Mouse (Mus musculus): ENCODE results near the gene Aicda.
"Not testable (repeated sequence)": the region's sequence is repeated elsewhere in the genome, so short reads cannot be mapped to it uniquely, and the experiment has no call there.

The Aicda gene

GRCm38 (mm10) chr6:122553606-122554005 is at the start of gene Aicda:
Aicda (plus strand) TSS chr6:122553801.
- no peak for DNase-seq

GRCm38 (mm10) chr6:122505041-122505440 is 48.6 kb upstream of the Aicda start:
- DNase-seq: no peak

GRCm38 (mm10) chr6:122505545-122505944 is 48.1 kb upstream of the Aicda start, which contains the start of gene Mfap5:
Mfap5 (plus strand) TSS chr6:122505845.
- DNase-seq: no peak

GRCm38 (mm10) chr6:122508494-122508893 is 45.1 kb upstream of the Aicda start:
- DNase-seq: peak; percentile 28

GRCm38 (mm10) chr6:122512914-122513878 is 40.4 kb upstream of the Aicda start:
- DNase-seq: no peak

- DNase-seq: no peak
Observed at GRCm38 (mm10) chr6:122514312-122514711, 39.3 kb upstream of the Aicda start.

GRCm38 (mm10) chr6:122515762-122516161 is 37.8 kb upstream of the Aicda start:
- DNase-seq: not testable (repeated sequence)

- no peak for DNase-seq
Observed at GRCm38 (mm10) chr6:122517668-122518067, 35.9 kb upstream of the Aicda start.

- DNase-seq: peak; percentile 38
Observed at GRCm38 (mm10) chr6:122519384-122519783, 34.2 kb upstream of the Aicda start.

- peak; percentile 39 for DNase-seq
Observed at GRCm38 (mm10) chr6:122522595-122522994, 31.0 kb upstream of the Aicda start.

- DNase-seq: no peak
Observed at GRCm38 (mm10) chr6:122523289-122523688, 30.3 kb upstream of the Aicda start.

- DNase-seq: no peak
Observed at GRCm38 (mm10) chr6:122527596-122527995, 26.0 kb upstream of the Aicda start.

GRCm38 (mm10) chr6:122528136-122528535 is 25.5 kb upstream of the Aicda start:
- DNase-seq: no peak

- DNase-seq: no peak
Observed at GRCm38 (mm10) chr6:122531466-122532174, 22.0 kb upstream of the Aicda start.

- DNase-seq: peak; percentile 82
Observed at GRCm38 (mm10) chr6:122532883-122533302, 20.7 kb upstream of the Aicda start.

GRCm38 (mm10) chr6:122534032-122534431 is 19.6 kb upstream of the Aicda start:
- DNase-seq: no peak

GRCm38 (mm10) chr6:122539564-122539963 is 14.0 kb upstream of the Aicda start:
- no peak for DNase-seq

GRCm38 (mm10) chr6:122542459-122542858 is 11.1 kb upstream of the Aicda start:
- not testable (repeated sequence) for DNase-seq

GRCm38 (mm10) chr6:122543574-122543973 is 10.0 kb upstream of the Aicda start:
- DNase-seq: no peak

- no peak for DNase-seq
Observed at GRCm38 (mm10) chr6:122544672-122545071, 8.9 kb upstream of the Aicda start.

GRCm38 (mm10) chr6:122545289-122545882 is 8.2 kb upstream of the Aicda start:
- peak; percentile 44 for DNase-seq

- DNase-seq: no peak
Observed at GRCm38 (mm10) chr6:122545948-122546347, 7.7 kb upstream of the Aicda start.

GRCm38 (mm10) chr6:122554102-122554501 is 501 bp downstream of the Aicda start:
- DNase-seq: no peak
